Mouse (Mus musculus) lung, adult 2 months (tissue): Measurements from ENCODE around the gene Crybg2.

Source experiments
- CTCF ChIP-seq: fragments of 200-500 bp; IDR thresholded peaks from 2 replicates; pipeline ENCODE4 v1.5.1; 2011; ENCODE audit warnings: mild to moderate bottlenecking, low read length, control low read depth; ENCODE audit not compliant: insufficient read depth
- POLR2A ChIP-seq: fragments of 200-500 bp; IDR thresholded peaks from 2 replicates; pipeline ENCODE4 v1.6.1; 2011; ENCODE audit warnings: low read depth, mild to moderate bottlenecking, control low read depth, low read length, borderline replicate concordance; ENCODE audit errors: extremely low read depth

GRCm38 (mm10) chr4:134058908-134059307 lies 1.7 kb upstream of the Crybg2 start:
- TF ChIP-seq POLR2A = no peak
- no peak for TF ChIP-seq CTCF
